Mouse (Mus musculus): ENCODE measurements at regions not wholly inside any gene's neighbourhood (a gene's known extent, or its start where the extent isn't known, plus 50 kb on each side); places are given as distances from the start of the nearest gene placed in this dataset.

DNA sequence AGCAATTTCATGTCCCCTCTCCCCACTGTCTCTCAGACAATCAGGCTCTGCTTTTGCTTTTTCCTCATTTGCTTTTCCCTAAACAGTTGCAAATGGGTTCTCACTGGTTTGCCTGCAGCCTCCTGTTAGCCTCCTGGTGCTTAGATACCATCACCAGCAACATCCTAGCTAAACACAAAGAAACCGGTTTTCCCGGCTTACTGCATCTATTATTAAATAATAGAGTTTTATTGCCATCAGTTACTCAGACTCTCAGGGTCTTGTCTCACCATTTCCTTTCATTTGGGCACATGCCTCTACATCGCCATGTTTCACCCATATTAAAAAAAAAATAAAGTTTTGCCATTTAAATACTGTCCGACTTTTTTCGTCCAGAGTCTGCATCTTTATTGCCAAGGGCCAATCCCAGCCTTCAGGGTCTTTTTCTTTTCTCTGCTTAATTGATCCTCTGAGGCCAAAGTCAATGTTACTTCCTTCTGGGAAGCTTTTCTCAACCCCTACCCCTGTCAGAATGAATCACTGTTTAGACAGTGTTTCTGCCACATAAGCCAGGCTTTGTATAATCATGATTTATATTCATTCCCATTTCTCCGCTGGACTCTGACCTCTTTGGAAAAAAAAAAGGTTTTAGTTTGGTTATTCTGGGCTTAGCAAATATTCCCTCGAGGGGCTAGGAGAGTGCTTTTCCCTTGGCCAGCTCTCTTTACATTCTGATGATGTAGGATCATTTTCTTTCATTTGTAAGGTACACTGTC, 187.4 kb downstream of the Btg1 start:
- TF ChIP-seq CTCF (IDR thresholded peaks at IDR 0.05; ENCODE audit: control insufficient read depth, insufficient read depth, insufficient replicate concordance, low read depth, low read length) (no peak), POLR2A (IDR thresholded peaks at IDR 0.05; ENCODE audit: control insufficient read depth, low read depth, low read length) (no peak)
